Mouse (Mus musculus) midbrain, postnatal 0 days (tissue): ENCODE data around the gene Fut1. TPM values are rescaled to one million over a fixed set of nuclear protein-coding genes. Genes with fewer than 3 reads are reported as not detected.
A peak's percentile ranks its signal among the peaks of the same experiment; 100 is the strongest.

Experiments
- ATAC-seq: fragments of 200-750 bp; cut with Nextera tagmentation; 2 replicates; pipeline ENCODE4 v1.8.0; 2017; ENCODE audit warnings: moderate number of reproducible peaks, mild to moderate bottlenecking, moderate TSS enrichment, moderate library complexity; ENCODE audit not compliant: low FRiP score
- DNase-seq: peaks from one replicate; pipeline ENCODE4 v3.0.0-alpha.2; 2015; ENCODE audit warnings: low spot score
- H3K27ac ChIP-seq: fragments of 300-500 bp; sonication (generic); 2 replicates; pipeline ENCODE4 v1.5.1; 2014; ENCODE audit warnings: low read depth, mild to moderate bottlenecking, low read length, mixed read lengths
- H3K27me3 ChIP-seq: fragments of 300-500 bp; sonication (generic); 2 replicates; pipeline ENCODE4 v1.6.1; 2014; ENCODE audit warnings: low read length, control low read depth, mixed read lengths; ENCODE audit not compliant: insufficient read depth
- H3K36me3 ChIP-seq: fragments of 300-500 bp; sonication (generic); 2 replicates; pipeline ENCODE4 v1.6.1; 2014; ENCODE audit warnings: low read length, control low read depth, mixed read lengths; ENCODE audit not compliant: insufficient read depth
- H3K4me1 ChIP-seq: fragments of 300-500 bp; sonication (generic); 2 replicates; pipeline ENCODE4 v1.6.1; 2014; ENCODE audit warnings: mild to moderate bottlenecking, control low read depth, antibody characterized with exemption, low read length, mixed read lengths; ENCODE audit not compliant: insufficient read depth
- H3K4me2 ChIP-seq: fragments of 300-500 bp; sonication (generic); 2 replicates; pipeline ENCODE4 v1.6.1; 2014; ENCODE audit warnings: low read depth, mild to moderate bottlenecking, low read length, mixed read lengths; ENCODE audit not compliant: poor library complexity, severe bottlenecking
- H3K4me3 ChIP-seq: fragments of 300-500 bp; sonication (generic); 2 replicates; pipeline ENCODE4 v1.5.1; 2014; ENCODE audit warnings: low read depth, mild to moderate bottlenecking, low read length, moderate library complexity
- H3K9ac ChIP-seq: fragments of 300-500 bp; sonication (generic); replicated peaks from 2 replicates; pipeline ENCODE4 v1.6.1; 2014; ENCODE audit warnings: mild to moderate bottlenecking, low read length, moderate library complexity, mixed read lengths; ENCODE audit not compliant: poor library complexity, severe bottlenecking
- H3K9me3 ChIP-seq: fragments of 300-500 bp; sonication (generic); 2 replicates; pipeline ENCODE4 v1.6.1; 2016; ENCODE audit warnings: low read length, control low read depth
- CTCF ChIP-seq: IDR thresholded peaks from 2 replicates; pipeline ENCODE4 v1.5.1; 2016; ENCODE audit warnings: antibody characterized with exemption, mild to moderate bottlenecking
- WGBS: fragments of 180-500 bp; shearing (Covaris S2); extraction: QIAGEN DNeasy Blood & Tissue Kit; methylation state at CpG from one replicate; pipeline ENCODE4 v1.1.7; 2014; 5-methylcytosine and 5-hydroxymethylcytosine counted together
- polyA plus RNA-seq: library from polyadenylated mRNA; unstranded; fragments of >200 nt; fragmentation: Nextera tagmentation; extraction: Ambion mirVana; gene quantifications from 2 replicates; pipeline ENCODE4 v1.2.1, GENCODE M21; 2015
- total RNA-seq: library from RNA; depleted of rRNA; stranded (reverse); fragments of >200 nt; gene quantifications from 2 replicates; pipeline ENCODE4 v1.2.3, GENCODE M21; 2014

Gene Fut1
- total and polyA plus RNA-seq, 2 experiments from 2014 or later: not detected

DNA sequence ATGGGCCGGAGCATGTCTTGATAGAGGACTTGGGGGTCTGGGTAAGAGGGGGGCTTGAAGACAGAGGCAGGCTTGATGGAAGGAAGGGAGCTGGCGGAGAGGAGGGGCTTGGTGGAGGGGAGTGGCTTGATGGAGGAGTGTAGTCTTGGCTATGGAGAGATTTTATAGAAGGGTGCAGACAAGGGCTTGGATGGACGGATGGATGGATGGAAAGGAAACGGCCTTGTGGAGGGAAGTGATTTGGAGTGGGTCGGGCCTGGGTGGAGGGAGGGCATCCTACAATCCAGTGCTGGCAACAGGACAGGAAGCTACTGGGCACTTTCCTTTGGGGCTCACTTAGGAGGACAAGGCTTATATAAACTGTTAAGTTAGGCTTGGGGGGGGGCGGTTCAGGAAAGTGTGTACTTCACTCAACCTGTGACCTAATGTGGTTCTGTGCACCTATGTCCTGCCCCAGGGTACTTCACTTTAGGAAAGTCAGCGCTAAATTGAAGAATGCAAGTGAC, 9.5 kb downstream of the Fut1 start:
- no peak for DNase-seq
- Histone ChIP-seq H3K4me1 (no peaks in the 10 kb centered on the region), H3K9ac (no peak overlapping the region), H3K36me3 (no peaks in the 10 kb centered on the region), H3K27ac (no peak overlapping the region), H3K4me2 (no peak overlapping the region), H3K4me3 (no peak overlapping the region), H3K27me3 (no peaks in the 10 kb centered on the region), H3K9me3 (no peaks in the 10 kb centered on the region)
- ATAC-seq: no peak
- 88% methylated on average over 7 of the region's 7 CpGs for WGBS
- no peak for TF ChIP-seq CTCF

DNA sequence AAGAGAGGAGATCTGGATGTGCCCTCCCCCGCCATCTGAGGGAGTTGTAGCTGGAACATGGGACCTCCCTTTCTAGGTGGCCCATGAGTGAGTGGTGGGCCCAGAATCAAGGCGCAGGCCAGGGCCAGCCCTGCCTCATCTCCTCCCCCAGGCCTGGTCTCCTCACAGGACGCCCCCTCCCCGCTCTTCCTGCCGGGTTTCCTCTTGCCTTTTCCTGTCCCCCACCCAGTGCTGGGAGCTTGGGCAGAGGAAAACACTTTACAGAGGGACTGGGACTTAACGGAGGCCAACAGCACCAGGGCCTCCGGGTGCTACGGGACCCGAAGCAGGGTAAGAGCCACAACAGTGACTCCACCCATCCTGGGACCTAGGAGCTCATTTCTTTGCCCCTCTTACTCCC, 10.2 kb downstream of the Fut1 start, which contains the start of gene Rasip1:
Gene Rasip1 (plus strand): TSS at position 228 of the 400 bp plus-strand sequence.
- Histone ChIP-seq H3K9me3 (no peaks in the 10 kb centered on the region), H3K27me3 (no peaks in the 10 kb centered on the region), H3K9ac (peak within 1 kb of the TSS; percentile 90), H3K27ac (peak within 1 kb of the TSS; percentile 79), H3K4me1 (no peaks in the 10 kb centered on the region), H3K4me2 (peak within 1 kb of the TSS; percentile 89), H3K4me3 (peak within 1 kb of the TSS; percentile 54), H3K36me3 (no peaks in the 10 kb centered on the region)
- ATAC-seq: no peak
- no peak for DNase-seq
- WGBS: 85% methylated on average over 9 of the region's 9 CpGs
- TF ChIP-seq CTCF: no peak

GRCm38 (mm10) chr7:45628364-45629294, 11.5 kb downstream of the Fut1 start:
- peak overlapping the region; percentile 54 for H3K4me3 ChIP-seq
- TF ChIP-seq CTCF: peak; percentile 77
- no peaks in the 10 kb centered on the region for H3K9me3 ChIP-seq
- 1% methylated on average over 93 of the region's 105 CpGs for WGBS
- peak; percentile 93 for DNase-seq
- no peaks in the 10 kb centered on the region for H3K27me3 ChIP-seq
- H3K9ac ChIP-seq: peak overlapping the region; percentile 90
- ATAC-seq: peak; percentile 84
- no peaks in the 10 kb centered on the region for H3K36me3 ChIP-seq
- H3K4me2 ChIP-seq: peak overlapping the region; percentile 89
- peak overlapping the region; percentile 79 for H3K27ac ChIP-seq
- no peaks in the 10 kb centered on the region; the same call in 1 of the 2 replicates for H3K4me1 ChIP-seq

- 0 out of 2 replicates have a peak, but pooled peaks cover 2% of the 10 kb centered on the region for H3K36me3 ChIP-seq
- no peaks in the 10 kb centered on the region for H3K27me3 ChIP-seq
- no peak overlapping the region for H3K9ac ChIP-seq
- no peak overlapping the region for H3K4me2 ChIP-seq
- no peak overlapping the region; the same call in 1 of the 2 replicates for H3K27ac ChIP-seq
- peak; percentile 17 for DNase-seq
- 70% methylated on average over 23 of the region's 23 CpGs for WGBS
- no peak for TF ChIP-seq CTCF
- H3K9me3 ChIP-seq: no peaks in the 10 kb centered on the region
- H3K4me3 ChIP-seq: no peak overlapping the region
- no peaks in the 10 kb centered on the region; the same call in 1 of the 2 replicates for H3K4me1 ChIP-seq
- no peak for ATAC-seq
Observed at GRCm38 (mm10) chr7:45630064-45630907, 13.2 kb downstream of the Fut1 start.

DNA sequence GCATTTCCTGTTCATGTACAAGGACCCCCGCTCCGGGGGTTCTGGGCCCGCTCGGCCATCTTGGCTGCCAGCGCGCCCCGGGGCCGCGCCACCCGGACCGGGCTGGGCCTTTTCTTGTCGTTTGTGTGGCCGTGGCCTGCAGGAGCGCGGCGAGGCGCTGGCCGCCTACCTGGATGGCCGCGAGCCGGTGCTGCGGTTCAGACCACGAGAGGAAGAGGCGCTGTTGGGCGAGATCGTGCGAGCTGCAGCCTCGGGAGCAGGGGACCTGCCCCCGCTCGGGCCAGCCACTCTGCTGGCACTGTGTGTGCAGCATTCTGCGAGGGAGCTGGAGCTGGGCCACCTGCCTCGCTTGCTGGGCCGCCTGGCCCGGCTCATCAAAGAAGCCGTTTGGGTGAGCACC, 15.4 kb downstream of the Fut1 start:
- no peaks in the 10 kb centered on the region for H3K9me3 ChIP-seq
- H3K4me2 ChIP-seq: peak overlapping the region; percentile 37
- peak; percentile 30; the same call in 1 of the 2 replicates for TF ChIP-seq CTCF
- no peaks in the 10 kb centered on the region; the same call in 1 of the 2 replicates for H3K4me1 ChIP-seq
- DNase-seq (no peak), ATAC-seq (no peak)
- WGBS: 16% methylated on average over 34 of the region's 35 CpGs
- peak overlapping the region; percentile 44; the same call in 1 of the 2 replicates for H3K9ac ChIP-seq
- H3K36me3 ChIP-seq: peaks cover 17% of the 10 kb centered on the region; the same call in 1 of the 2 replicates
- H3K27ac ChIP-seq: no peak overlapping the region
- peak overlapping the region; percentile 8; the same call in 1 of the 2 replicates for H3K4me3 ChIP-seq
- H3K27me3 ChIP-seq: no peaks in the 10 kb centered on the region
